Mouse (Mus musculus) erythroblast, embryonic 14.5 days (primary cell): ENCODE data around the gene Foxn1.

Experiments
- GATA1 ChIP-seq: IDR thresholded peaks from 2 replicates; pipeline ENCODE4 v1.6.1; 2012; ENCODE audit warnings: low read length, inconsistent platforms, mixed read lengths
- TAL1 ChIP-seq: IDR thresholded peaks from 3 replicates; pipeline ENCODE4 v1.6.1; 2012; ENCODE audit warnings: low read length, inconsistent platforms, mixed read lengths

DNA sequence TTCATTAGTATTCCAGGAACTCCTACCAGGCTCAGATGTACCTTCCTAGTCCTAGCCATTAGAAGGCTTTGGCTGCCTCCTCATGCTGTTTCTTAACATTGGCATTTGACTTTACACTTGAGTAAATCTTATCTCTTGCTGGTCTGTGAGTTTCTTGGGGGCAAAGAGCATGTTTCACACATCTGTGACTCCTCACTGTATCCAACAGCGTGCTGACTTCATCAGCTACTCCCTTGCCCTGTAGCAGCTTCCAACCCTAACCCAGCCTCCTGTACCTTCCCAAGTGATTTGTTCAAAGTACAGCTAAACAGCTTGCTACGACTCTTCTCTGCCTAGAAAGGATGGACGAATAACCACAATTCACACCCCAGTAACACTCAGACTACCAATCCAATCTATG is 15.1 kb upstream of the Foxn1 start:
- TF ChIP-seq GATA1 (no peak), TAL1 (no peak)
